Mouse (Mus musculus) lung, postnatal 0 days (tissue): ENCODE results near the gene Ror1.

Experiments used
- CTCF ChIP-seq: IDR thresholded peaks from 2 replicates; pipeline ENCODE4 v1.5.1; 2016; ENCODE audit warnings: antibody characterized with exemption, mild to moderate bottlenecking
- EP300 ChIP-seq: IDR thresholded peaks from 2 replicates; pipeline ENCODE4 v1.6.1; 2016; ENCODE audit warnings: antibody characterized with exemption, mild to moderate bottlenecking, control low read depth

- TF ChIP-seq CTCF (no peak), EP300 (no peak)
Observed at GRCm38 (mm10) chr4:100061396-100062066, 34.1 kb upstream of the Ror1 start.
